Mouse (Mus musculus): ENCODE results near the gene Art4. TPM values are rescaled to one million over a fixed set of nuclear protein-coding genes. Genes with fewer than 3 reads are reported as not detected.
A peak's percentile ranks its signal among the peaks of the same experiment; 100 is the strongest.
"Not testable (repeated sequence)": the region's sequence is repeated elsewhere in the genome, so short reads cannot be mapped to it uniquely, and the experiment has no call there.

Gene Art4
- polyA plus RNA-seq, 1 experiment from 2014 or later = 13.3 TPM

DNA sequence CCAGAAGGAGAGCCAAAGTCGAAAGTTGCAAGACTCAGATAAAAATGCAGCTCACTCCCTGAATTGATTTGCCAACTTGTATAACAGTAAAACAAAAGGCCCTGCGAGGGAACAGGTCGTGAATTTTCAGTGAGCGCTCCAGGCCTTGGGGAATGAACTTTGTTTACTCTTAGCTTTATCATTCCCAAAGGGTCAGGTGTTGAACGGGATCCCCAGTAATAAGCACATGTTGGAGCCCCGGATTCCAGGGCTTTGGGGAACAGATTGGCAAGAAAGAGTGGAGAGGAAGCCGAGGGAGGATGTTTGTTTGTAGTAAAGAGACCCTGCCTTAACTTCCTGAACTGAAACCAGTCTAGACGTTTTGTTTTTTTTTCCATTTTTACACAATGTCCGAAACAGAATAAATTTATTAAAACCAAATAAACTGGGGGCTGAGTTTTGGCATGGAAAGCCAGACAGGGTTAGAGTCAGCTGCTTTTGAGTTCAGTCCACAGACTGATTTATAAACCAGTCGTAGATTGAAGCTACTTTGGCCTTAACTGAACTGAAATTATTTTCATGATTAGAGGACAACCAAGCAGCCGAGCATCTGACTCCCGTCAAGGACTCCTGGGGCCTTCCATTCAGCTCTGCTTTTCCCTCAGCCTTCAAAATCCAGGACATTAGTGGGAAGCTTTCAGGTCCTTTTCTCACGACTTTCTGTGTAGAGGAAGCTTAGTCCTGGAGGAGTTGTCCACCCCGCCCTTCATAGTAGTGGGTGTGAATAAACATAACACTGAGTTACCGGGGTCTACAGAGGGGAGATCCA lies 37.2 kb upstream of the Art4 start:
- Histone ChIP-seq H3K4me2 (no peak overlapping the region), H3K27me3 (replicated peaks) (no peaks in the 10 kb centered on the region), H3K36me3 (no peaks in the 10 kb centered on the region), H3K27ac (replicated peaks) (peak overlapping the region; percentile 82), H3K4me1 (peaks cover 50% of the 10 kb centered on the region), H3K4me3 (no peak overlapping the region), H3K9ac (no peak overlapping the region), H3K9me3 (no peaks in the 10 kb centered on the region)
- 47% methylated on average over 15 of the region's 15 CpGs for WGBS
- ATAC-seq (ENCODE audit: extremely low read depth, insufficient number of reproducible peaks, low FRiP score, low TSS enrichment) = no peak

DNA sequence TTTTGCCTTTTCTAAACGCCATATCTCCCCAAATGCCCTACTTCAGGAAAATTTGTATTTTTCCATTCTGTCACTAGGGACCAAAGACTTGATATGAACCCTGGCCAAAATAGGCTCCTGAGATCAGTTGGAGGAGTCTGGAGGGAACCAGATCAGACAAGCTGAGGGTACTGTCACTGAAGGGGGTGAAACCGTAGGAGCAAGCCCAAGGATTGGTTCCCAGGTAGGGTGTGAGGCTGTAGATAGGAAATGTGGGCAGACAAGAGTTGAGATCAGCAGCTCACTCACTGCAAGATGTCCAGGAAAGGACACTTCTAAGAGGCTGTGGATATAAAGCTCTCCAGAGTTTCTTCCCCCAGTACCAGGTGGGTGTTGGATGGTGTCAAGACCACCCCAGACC lies 34.5 kb upstream of the Art4 start:
- Histone ChIP-seq H3K4me3 (no peak overlapping the region), H3K4me2 (no peak overlapping the region), H3K9ac (no peak overlapping the region), H3K36me3 (no peaks in the 10 kb centered on the region), H3K27ac (replicated peaks) (peak overlapping the region; percentile 59; the same call in 1 of the 2 replicates), H3K27me3 (replicated peaks) (no peaks in the 10 kb centered on the region), H3K4me1 (peaks cover 50% of the 10 kb centered on the region), H3K9me3 (no peaks in the 10 kb centered on the region)
- WGBS = 56% methylated on average over 2 of the region's 2 CpGs
- no peak for ATAC-seq (ENCODE audit: extremely low read depth, insufficient number of reproducible peaks, low FRiP score, low TSS enrichment)

DNA sequence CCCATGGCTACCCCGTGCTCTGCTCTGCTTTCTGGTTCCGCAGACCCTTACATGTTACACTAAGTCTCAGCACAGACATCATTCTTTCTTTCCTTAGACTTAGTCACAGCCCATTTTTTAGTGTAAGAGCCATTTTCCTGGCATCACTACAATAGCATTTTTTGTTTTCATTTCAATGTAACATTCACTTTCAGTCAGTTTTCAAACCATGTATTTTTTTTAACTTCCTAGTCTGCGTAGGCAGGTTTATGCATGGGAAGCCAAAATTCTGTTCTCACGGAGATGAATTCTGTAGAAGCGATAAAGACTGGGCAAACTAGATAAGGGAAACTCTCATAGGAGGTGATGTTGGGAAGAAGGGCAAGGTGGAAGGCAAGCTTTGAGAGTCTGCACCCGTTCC lies 32.0 kb upstream of the Art4 start:
- Histone ChIP-seq H3K9ac (no peak overlapping the region), H3K27me3 (replicated peaks) (no peaks in the 10 kb centered on the region), H3K4me2 (no peak overlapping the region), H3K4me3 (no peak overlapping the region), H3K4me1 (peaks cover 35% of the 10 kb centered on the region), H3K27ac (replicated peaks) (peak overlapping the region; percentile 59), H3K9me3 (no peaks in the 10 kb centered on the region), H3K36me3 (no peaks in the 10 kb centered on the region)
- 70% methylated on average over 6 of the region's 6 CpGs for WGBS
- ATAC-seq (ENCODE audit: extremely low read depth, insufficient number of reproducible peaks, low FRiP score, low TSS enrichment) = no peak

DNA sequence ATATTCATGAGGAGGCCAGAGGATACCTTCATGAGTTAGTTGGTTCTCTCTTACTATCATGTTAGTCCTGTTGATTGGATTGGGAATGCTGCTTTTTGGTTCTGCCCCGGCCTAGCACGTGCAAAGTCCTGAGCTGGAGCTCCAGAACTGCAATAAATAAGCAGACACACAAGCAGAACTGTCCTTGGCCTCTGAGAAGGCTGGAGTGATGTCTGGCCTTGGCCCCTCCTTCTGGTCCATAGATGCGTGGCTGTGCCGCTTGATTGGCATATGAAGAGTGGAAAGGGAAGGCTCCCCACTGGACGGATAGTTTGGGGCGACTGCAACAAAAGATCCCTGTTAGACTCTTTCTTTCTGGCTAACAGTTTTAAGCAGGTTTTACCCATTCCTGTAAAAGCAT lies 31.5 kb upstream of the Art4 start:
- Histone ChIP-seq H3K9me3 (no peaks in the 10 kb centered on the region), H3K4me2 (no peak overlapping the region), H3K27ac (replicated peaks) (peak overlapping the region; percentile 59), H3K36me3 (no peaks in the 10 kb centered on the region), H3K27me3 (replicated peaks) (no peaks in the 10 kb centered on the region), H3K4me3 (no peak overlapping the region), H3K9ac (no peak overlapping the region), H3K4me1 (peaks cover 32% of the 10 kb centered on the region)
- 82% methylated on average over 6 of the region's 6 CpGs for WGBS
- no peak for ATAC-seq (ENCODE audit: extremely low read depth, insufficient number of reproducible peaks, low FRiP score, low TSS enrichment)

DNA sequence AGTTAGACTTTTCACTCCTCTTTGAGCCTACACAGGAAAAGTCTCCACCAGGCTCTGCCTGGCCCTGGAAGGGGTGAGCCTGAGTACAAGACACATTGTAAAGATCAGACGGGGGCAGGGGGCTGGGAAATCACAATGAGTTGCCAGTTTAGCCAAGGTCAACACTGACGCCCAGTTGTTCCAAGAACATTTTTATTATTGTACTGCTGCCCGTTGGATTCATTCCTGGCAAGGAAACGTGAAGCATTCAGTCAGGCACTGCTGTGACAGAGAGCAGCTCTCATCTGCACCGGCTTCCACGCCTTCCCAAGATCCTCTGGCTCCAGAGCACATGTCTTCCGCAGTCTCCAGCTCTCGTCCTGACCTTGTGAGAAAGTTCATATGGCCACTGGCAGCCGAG lies 30.3 kb upstream of the Art4 start:
- no peak overlapping the region for H3K4me2 ChIP-seq
- peak; percentile 71; the same call in 1 of the 2 replicates for ATAC-seq (ENCODE audit: extremely low read depth, insufficient number of reproducible peaks, low FRiP score, low TSS enrichment)
- H3K4me3 ChIP-seq = no peak overlapping the region
- no peaks in the 10 kb centered on the region for H3K36me3 ChIP-seq
- peaks cover 29% of the 10 kb centered on the region for H3K4me1 ChIP-seq
- H3K9me3 ChIP-seq = no peaks in the 10 kb centered on the region
- H3K9ac ChIP-seq = no peak overlapping the region
- H3K27ac ChIP-seq (replicated peaks) = peak overlapping the region; percentile 79
- 25% methylated on average over 9 of the region's 9 CpGs for WGBS
- H3K27me3 ChIP-seq (replicated peaks) = no peaks in the 10 kb centered on the region

DNA sequence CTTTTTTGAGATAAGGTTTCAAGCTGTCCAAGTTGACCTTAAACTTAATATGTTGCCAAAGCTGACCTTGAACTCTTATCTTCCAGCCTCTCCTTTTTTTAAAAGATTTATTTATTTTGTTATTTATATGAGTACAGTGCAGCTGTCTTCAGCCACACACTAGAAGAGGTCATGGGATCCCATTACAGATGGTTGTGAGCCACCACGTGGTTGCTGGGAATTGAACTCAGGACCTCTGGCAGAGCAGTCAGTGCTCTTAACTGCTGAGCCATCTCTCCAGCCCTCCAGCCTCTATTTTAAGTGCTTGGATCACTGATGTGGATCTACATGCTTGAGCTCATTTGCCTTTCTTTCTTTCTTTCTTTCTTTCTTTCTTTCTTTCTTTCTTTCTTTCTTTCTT lies 27.2 kb upstream of the Art4 start:
- not testable (repeated sequence) for H3K27ac ChIP-seq (replicated peaks); H3K9ac ChIP-seq; H3K27me3 ChIP-seq (replicated peaks); ATAC-seq (ENCODE audit: extremely low read depth, insufficient number of reproducible peaks, low FRiP score, low TSS enrichment); H3K36me3 ChIP-seq; H3K4me2 ChIP-seq; H3K4me3 ChIP-seq; H3K9me3 ChIP-seq
- 47% methylated on average over 1 of the region's 1 CpGs for WGBS
- H3K4me1 ChIP-seq = peaks cover 20% of the 10 kb centered on the region

DNA sequence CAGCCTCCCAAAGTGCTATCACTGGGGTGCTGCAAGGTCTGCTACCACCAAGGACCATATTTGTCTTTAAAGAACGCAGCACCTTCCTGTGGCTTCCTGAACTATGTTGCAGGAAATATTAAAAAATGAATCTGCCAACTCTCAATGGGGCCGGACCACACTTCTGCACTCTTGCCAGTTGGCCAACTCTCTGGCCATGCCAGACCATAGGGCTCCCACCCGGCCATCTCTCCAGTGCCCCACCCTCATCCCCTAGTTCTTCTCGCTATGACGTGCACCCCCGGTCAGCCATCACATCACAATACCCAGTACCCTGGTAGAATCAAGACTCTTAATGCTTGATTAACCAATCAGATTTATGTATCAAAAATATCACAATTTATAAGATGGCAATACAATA lies 26.4 kb upstream of the Art4 start:
- no peak for ATAC-seq (ENCODE audit: extremely low read depth, insufficient number of reproducible peaks, low FRiP score, low TSS enrichment)
- H3K4me1 ChIP-seq = peaks cover 13% of the 10 kb centered on the region
- no peak overlapping the region for H3K27ac ChIP-seq (replicated peaks)
- no peaks in the 10 kb centered on the region for H3K36me3 ChIP-seq
- 89% methylated on average over 6 of the region's 6 CpGs for WGBS
- H3K4me2 ChIP-seq = no peak overlapping the region
- H3K27me3 ChIP-seq (replicated peaks) = no peaks in the 10 kb centered on the region
- no peak overlapping the region for H3K9ac ChIP-seq
- H3K4me3 ChIP-seq = no peak overlapping the region
- no peaks in the 10 kb centered on the region for H3K9me3 ChIP-seq

DNA sequence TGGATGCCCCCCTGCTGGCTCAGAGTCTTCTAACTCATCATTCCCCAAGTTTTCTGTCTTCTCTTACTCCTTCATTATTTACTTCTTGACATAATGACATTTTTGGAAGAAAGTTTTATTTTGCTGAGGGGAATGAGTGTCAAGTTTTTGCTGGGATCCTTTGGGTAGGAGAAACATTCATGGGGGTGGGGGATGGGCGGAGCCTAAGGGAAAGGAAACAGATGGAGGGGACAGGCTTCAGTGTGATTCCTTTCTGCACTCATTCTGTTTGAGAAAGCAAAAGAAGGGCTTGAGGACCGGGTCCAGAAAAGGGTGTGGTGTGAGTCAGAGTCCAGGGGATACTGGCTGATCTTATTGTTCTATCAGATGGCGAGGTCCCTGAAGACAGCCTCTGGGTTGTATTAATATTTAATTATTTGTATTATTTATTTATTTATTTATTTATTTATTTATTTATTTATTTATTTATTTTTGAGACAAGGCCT lies 25.9 kb upstream of the Art4 start:
- Histone ChIP-seq H3K4me2 (no peak overlapping the region), H3K4me1 (peaks cover 13% of the 10 kb centered on the region), H3K27ac (replicated peaks) (no peak overlapping the region), H3K4me3 (no peak overlapping the region), H3K9me3 (no peaks in the 10 kb centered on the region), H3K36me3 (no peaks in the 10 kb centered on the region), H3K9ac (no peak overlapping the region), H3K27me3 (replicated peaks) (no peaks in the 10 kb centered on the region)
- no peak for ATAC-seq (ENCODE audit: extremely low read depth, insufficient number of reproducible peaks, low FRiP score, low TSS enrichment)
- WGBS = 72% methylated on average over 3 of the region's 3 CpGs

DNA sequence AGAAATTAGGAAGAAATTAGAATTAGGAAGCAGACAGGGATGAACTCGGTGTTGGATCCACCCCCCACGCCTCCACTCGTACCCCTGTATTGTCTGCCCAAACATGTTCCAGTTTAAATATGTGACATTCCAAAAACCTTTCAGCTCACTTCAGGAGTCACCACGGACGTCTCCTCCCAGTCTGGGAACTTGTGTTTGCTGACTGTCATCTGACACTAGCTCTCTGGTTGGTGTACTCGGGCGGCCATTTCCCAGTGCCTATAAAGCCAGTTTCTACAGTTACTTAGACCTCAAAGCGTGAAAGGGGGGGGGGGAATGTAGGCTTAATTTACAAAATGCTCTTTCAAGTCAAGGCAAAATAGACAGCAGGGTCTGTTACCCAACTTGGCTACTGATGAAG lies 24.1 kb upstream of the Art4 start:
- Histone ChIP-seq H3K27me3 (replicated peaks) (no peaks in the 10 kb centered on the region), H3K4me2 (no peak overlapping the region), H3K9me3 (no peaks in the 10 kb centered on the region), H3K4me1 (no peaks in the 10 kb centered on the region), H3K4me3 (no peak overlapping the region), H3K9ac (no peak overlapping the region), H3K27ac (replicated peaks) (no peak overlapping the region), H3K36me3 (no peaks in the 10 kb centered on the region)
- no peak for ATAC-seq (ENCODE audit: extremely low read depth, insufficient number of reproducible peaks, low FRiP score, low TSS enrichment)
- WGBS = 63% methylated on average over 8 of the region's 8 CpGs

DNA sequence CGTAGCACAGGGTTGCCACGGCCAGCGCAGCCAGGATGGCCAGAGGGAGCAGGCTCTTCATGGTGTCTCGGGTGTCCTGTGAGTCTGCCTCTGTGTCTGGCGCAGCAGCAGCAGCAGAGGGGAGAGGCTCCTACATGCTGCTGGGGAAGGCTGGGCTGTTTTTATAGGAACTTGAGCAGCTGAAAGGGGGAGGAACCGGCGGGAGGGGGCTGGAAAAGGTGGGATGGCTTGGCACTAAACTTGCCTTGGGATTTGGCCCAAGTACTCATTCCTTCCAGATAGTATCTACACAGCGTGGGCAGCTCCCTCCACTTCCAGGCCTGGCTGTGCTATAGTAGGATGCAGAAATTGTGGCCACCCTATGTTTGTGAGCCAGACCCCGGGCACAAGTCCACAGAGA lies 18.1 kb upstream of the Art4 start, which contains the start of gene Mgp:
Gene Mgp (minus strand): TSS at position 154 of the 400 bp plus-strand sequence.
- H3K4me2 ChIP-seq = peak within 1 kb of the TSS; percentile 65
- ATAC-seq (ENCODE audit: extremely low read depth, insufficient number of reproducible peaks, low FRiP score, low TSS enrichment) = peak; percentile 35; the same call in 1 of the 2 replicates
- peaks cover 12% of the 10 kb centered on the region for H3K36me3 ChIP-seq
- H3K27ac ChIP-seq (replicated peaks) = peak within 1 kb of the TSS; percentile 85
- peaks cover 28% of the 10 kb centered on the region for H3K4me1 ChIP-seq
- H3K9ac ChIP-seq = peak within 1 kb of the TSS; percentile 85
- H3K9me3 ChIP-seq = no peaks in the 10 kb centered on the region
- WGBS = 18% methylated on average over 9 of the region's 9 CpGs
- peak within 1 kb of the TSS; percentile 55 for H3K4me3 ChIP-seq
- H3K27me3 ChIP-seq (replicated peaks) = no peaks in the 10 kb centered on the region

DNA sequence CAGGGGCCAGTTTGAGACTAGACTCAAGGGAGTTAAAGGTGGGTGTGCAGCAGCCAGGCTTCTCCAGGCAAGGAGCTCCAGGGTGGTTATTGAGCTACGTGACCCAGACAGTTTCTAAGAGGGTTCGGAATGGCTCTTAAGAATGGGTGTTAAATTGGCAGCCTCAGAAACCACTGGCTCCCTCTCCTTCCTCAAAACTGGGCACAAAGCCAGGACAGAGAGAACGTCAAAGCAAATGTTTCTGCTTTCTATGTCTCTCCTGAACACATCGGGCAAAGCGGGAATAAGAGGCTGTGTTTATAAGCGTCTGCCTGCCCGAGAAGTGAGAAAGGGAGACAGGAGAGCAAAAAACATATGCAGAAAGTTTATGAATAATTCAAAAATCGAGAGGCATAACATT lies 17.1 kb upstream of the Art4 start:
- Histone ChIP-seq H3K4me2 (peak overlapping the region; percentile 65), H3K9ac (peak overlapping the region; percentile 75), H3K4me1 (peaks cover 28% of the 10 kb centered on the region), H3K27ac (replicated peaks) (peak overlapping the region; percentile 75), H3K4me3 (peak overlapping the region; percentile 55), H3K9me3 (no peaks in the 10 kb centered on the region), H3K36me3 (peaks cover 12% of the 10 kb centered on the region), H3K27me3 (replicated peaks) (no peaks in the 10 kb centered on the region)
- ATAC-seq (ENCODE audit: extremely low read depth, insufficient number of reproducible peaks, low FRiP score, low TSS enrichment) = no peak
- 16% methylated on average over 8 of the region's 8 CpGs for WGBS

DNA sequence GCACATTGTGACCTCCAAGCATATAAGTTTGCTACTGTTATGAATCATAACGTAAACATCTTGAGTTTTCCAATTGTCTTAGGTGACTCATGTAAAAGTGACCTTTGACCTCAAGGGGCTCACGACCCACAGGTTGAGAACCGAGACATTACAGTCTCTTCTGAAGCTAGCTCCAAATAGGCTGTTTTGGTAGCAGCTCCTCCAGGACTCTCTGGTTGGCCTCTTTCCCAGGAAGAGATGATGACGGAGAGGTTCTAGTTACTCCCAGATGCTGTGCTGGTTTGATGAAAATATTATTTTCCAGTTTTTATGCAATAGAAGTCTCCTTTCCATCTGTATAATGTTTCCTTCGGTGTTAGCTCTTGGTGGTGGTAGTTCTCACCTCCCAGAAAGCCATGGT lies 11.4 kb upstream of the Art4 start:
- ATAC-seq (ENCODE audit: extremely low read depth, insufficient number of reproducible peaks, low FRiP score, low TSS enrichment) = no peak
- no peaks in the 10 kb centered on the region for H3K27me3 ChIP-seq (replicated peaks)
- no peak overlapping the region for H3K27ac ChIP-seq (replicated peaks)
- H3K36me3 ChIP-seq = peaks cover 12% of the 10 kb centered on the region
- H3K4me2 ChIP-seq = no peak overlapping the region
- WGBS = 67% methylated on average over 5 of the region's 5 CpGs
- no peak overlapping the region for H3K4me3 ChIP-seq
- no peak overlapping the region for H3K9ac ChIP-seq
- no peaks in the 10 kb centered on the region for H3K9me3 ChIP-seq
- peaks cover 7% of the 10 kb centered on the region; the same call in 1 of the 2 replicates for H3K4me1 ChIP-seq
